Mouse (Mus musculus) thymus, postnatal 4 days (tissue): ENCODE data around the gene Lrrc28.
A peak's percentile ranks its signal among the peaks of the same experiment; 100 is the strongest.

ENCODE experiments used
- DNase-seq: peaks from one replicate; pipeline ENCODE4 v3.0.0; 2021

Lrrc28 gene

GRCm38 (mm10) chr7:67479576-67480413, 165.3 kb downstream of the Lrrc28 start:
- no peak for DNase-seq

- DNase-seq: no peak
Measured at GRCm38 (mm10) chr7:67479168-67479567, 165.9 kb downstream of the Lrrc28 start.

GRCm38 (mm10) chr7:67477996-67478395, 167.1 kb downstream of the Lrrc28 start:
- DNase-seq: peak; percentile 63

- DNase-seq: no peak
Measured at GRCm38 (mm10) chr7:67471295-67471694, 173.8 kb downstream of the Lrrc28 start.

- DNase-seq: no peak
Measured at GRCm38 (mm10) chr7:67468802-67469408, 176.2 kb downstream of the Lrrc28 start.

GRCm38 (mm10) chr7:67468180-67468579, 176.9 kb downstream of the Lrrc28 start:
- no peak for DNase-seq

- DNase-seq: no peak
Measured at GRCm38 (mm10) chr7:67466322-67466721, 178.7 kb downstream of the Lrrc28 start.

- no peak for DNase-seq
Measured at GRCm38 (mm10) chr7:67464633-67465032, 180.4 kb downstream of the Lrrc28 start.

GRCm38 (mm10) chr7:67463565-67463964, 181.5 kb downstream of the Lrrc28 start:
- no peak for DNase-seq
